Mouse (Mus musculus) megakaryocyte, embryonic 14.5 days (primary cell): ENCODE results near the gene Gm13288. TPM values are rescaled to one million over a fixed set of nuclear protein-coding genes. Genes with fewer than 3 reads are reported as not detected.
"Not testable (repeated sequence)": the region's sequence is repeated elsewhere in the genome, so short reads cannot be mapped to it uniquely, and the experiment has no call there.

Experiments used
- H3K27me3 ChIP-seq: replicated peaks from 2 replicates; pipeline ENCODE3; 2012; ENCODE audit warnings: inconsistent platforms
- H3K36me3 ChIP-seq: replicated peaks from 2 replicates; pipeline ENCODE3; 2012; ENCODE audit warnings: low read length, inconsistent platforms, mixed read lengths
- H3K4me1 ChIP-seq: 2 replicates; pipeline ENCODE4 v1.6.1; 2012; ENCODE audit warnings: inconsistent platforms
- H3K4me3 ChIP-seq: replicated peaks from 2 replicates; pipeline ENCODE3; 2012; ENCODE audit warnings: moderate library complexity, mild to moderate bottlenecking, inconsistent platforms
- H3K9me3 ChIP-seq: 2 replicates; pipeline ENCODE4 v1.6.1; 2012; ENCODE audit warnings: inconsistent platforms
- polyA plus RNA-seq: library from polyadenylated mRNA; stranded (reverse); fragments of >175 nt; gene quantifications from 2 replicates; pipeline ENCODE4 v1.2.3, GENCODE M21; 2012; ENCODE audit warnings: low replicate concordance; ENCODE audit not compliant: insufficient read depth

The Gm13288 gene
- not detected in 2 replicates for polyA plus RNA-seq

GRCm38 (mm10) chr4:88805231-88805630 lies at the start of gene Gm13288:
Gm13288 (plus strand) TSS chr4:88805531.
- not testable (repeated sequence) for H3K36me3 ChIP-seq, H3K9me3 ChIP-seq, H3K27me3 ChIP-seq, H3K4me3 ChIP-seq, H3K4me1 ChIP-seq

- H3K9me3 ChIP-seq, H3K36me3 ChIP-seq, H3K4me3 ChIP-seq, H3K4me1 ChIP-seq, H3K27me3 ChIP-seq: not testable (repeated sequence)
Measured at GRCm38 (mm10) chr4:88756581-88757513, 48.5 kb upstream of the Gm13288 start.

- not testable (repeated sequence) for H3K4me1 ChIP-seq, H3K27me3 ChIP-seq, H3K9me3 ChIP-seq, H3K4me3 ChIP-seq, H3K36me3 ChIP-seq
Measured at GRCm38 (mm10) chr4:88757628-88758031, 47.7 kb upstream of the Gm13288 start.

GRCm38 (mm10) chr4:88758751-88759150 lies 46.6 kb upstream of the Gm13288 start:
- H3K36me3 ChIP-seq, H3K4me1 ChIP-seq, H3K4me3 ChIP-seq, H3K27me3 ChIP-seq, H3K9me3 ChIP-seq: not testable (repeated sequence)

- H3K4me3 ChIP-seq, H3K36me3 ChIP-seq, H3K27me3 ChIP-seq, H3K9me3 ChIP-seq, H3K4me1 ChIP-seq: not testable (repeated sequence)
Measured at GRCm38 (mm10) chr4:88759610-88760268, 45.6 kb upstream of the Gm13288 start, which contains the start of gene Gm13283. Gm13283 (plus strand) TSS chr4:88760119.

- H3K4me3 ChIP-seq, H3K4me1 ChIP-seq, H3K27me3 ChIP-seq, H3K9me3 ChIP-seq, H3K36me3 ChIP-seq: not testable (repeated sequence)
Measured at GRCm38 (mm10) chr4:88760431-88760830, 44.9 kb upstream of the Gm13288 start.

GRCm38 (mm10) chr4:88761776-88762175 lies 43.6 kb upstream of the Gm13288 start:
- H3K27me3 ChIP-seq, H3K4me1 ChIP-seq, H3K4me3 ChIP-seq, H3K9me3 ChIP-seq, H3K36me3 ChIP-seq: not testable (repeated sequence)

- not testable (repeated sequence) for H3K27me3 ChIP-seq, H3K4me3 ChIP-seq, H3K36me3 ChIP-seq, H3K9me3 ChIP-seq, H3K4me1 ChIP-seq
Measured at GRCm38 (mm10) chr4:88762341-88762740, 43.0 kb upstream of the Gm13288 start.

- not testable (repeated sequence) for H3K4me3 ChIP-seq, H3K27me3 ChIP-seq, H3K4me1 ChIP-seq, H3K9me3 ChIP-seq, H3K36me3 ChIP-seq
Measured at GRCm38 (mm10) chr4:88763384-88764018, 41.8 kb upstream of the Gm13288 start.

GRCm38 (mm10) chr4:88773534-88773933 lies 31.8 kb upstream of the Gm13288 start, which contains the start of gene Gm13290:
Gm13290 (plus strand) TSS chr4:88773834.
- not testable (repeated sequence) for H3K4me1 ChIP-seq, H3K27me3 ChIP-seq, H3K9me3 ChIP-seq, H3K36me3 ChIP-seq, H3K4me3 ChIP-seq

GRCm38 (mm10) chr4:88776622-88777021 lies 28.7 kb upstream of the Gm13288 start, which contains the start of gene Gm13289:
Gm13289 (plus strand) TSS chr4:88776922.
- not testable (repeated sequence) for H3K36me3 ChIP-seq, H3K27me3 ChIP-seq, H3K9me3 ChIP-seq, H3K4me3 ChIP-seq, H3K4me1 ChIP-seq

GRCm38 (mm10) chr4:88779550-88779949 lies 25.8 kb upstream of the Gm13288 start, which contains the start of gene Gm13272:
Gm13272 (plus strand) TSS chr4:88779850.
- not testable (repeated sequence) for H3K4me1 ChIP-seq, H3K27me3 ChIP-seq, H3K9me3 ChIP-seq, H3K36me3 ChIP-seq, H3K4me3 ChIP-seq

- H3K36me3 ChIP-seq, H3K4me3 ChIP-seq, H3K27me3 ChIP-seq, H3K4me1 ChIP-seq, H3K9me3 ChIP-seq: not testable (repeated sequence)
Measured at GRCm38 (mm10) chr4:88780320-88780719, 25.0 kb upstream of the Gm13288 start.

GRCm38 (mm10) chr4:88781831-88782230 lies 23.5 kb upstream of the Gm13288 start, which contains the start of gene Ifnz:
Ifnz (plus strand) TSS chr4:88782131.
- not testable (repeated sequence) for H3K4me1 ChIP-seq, H3K27me3 ChIP-seq, H3K9me3 ChIP-seq, H3K36me3 ChIP-seq, H3K4me3 ChIP-seq

GRCm38 (mm10) chr4:88782335-88782734 lies 23.0 kb upstream of the Gm13288 start:
- H3K27me3 ChIP-seq, H3K9me3 ChIP-seq, H3K4me3 ChIP-seq, H3K4me1 ChIP-seq, H3K36me3 ChIP-seq: not testable (repeated sequence)

- not testable (repeated sequence) for H3K9me3 ChIP-seq, H3K4me3 ChIP-seq, H3K36me3 ChIP-seq
Measured at GRCm38 (mm10) chr4:88785409-88785808, 19.9 kb upstream of the Gm13288 start, which contains the start of gene Gm13276. Gm13276 (plus strand) TSS chr4:88785709.

More at GRCm38 (mm10) chr4:88785409-88785808, 19.9 kb upstream of the Gm13288 start, which contains the start of gene Gm13276:
- not testable (repeated sequence) for H3K27me3 ChIP-seq, H3K4me1 ChIP-seq
